Mouse (Mus musculus) limb, embryonic 10.5 days (tissue): ENCODE measurements around the gene Ssbp2. TPM values are rescaled to one million over a fixed set of nuclear protein-coding genes. Genes with fewer than 3 reads are reported as not detected.

Source experiments
- DNase-seq: peaks from one replicate; pipeline ENCODE4 v3.0.0-alpha.2; 2017; ENCODE audit warnings: low spot score
- H3K27ac ChIP-seq: fragments of 300-500 bp; sonication (generic); 2 replicates; pipeline ENCODE4 v1.5.1; 2016; ENCODE audit warnings: mild to moderate bottlenecking
- H3K27me3 ChIP-seq: fragments of 300-500 bp; sonication (generic); 2 replicates; pipeline ENCODE4 v1.6.1; 2016; ENCODE audit warnings: low read depth, mild to moderate bottlenecking; ENCODE audit not compliant: poor library complexity, severe bottlenecking
- H3K36me3 ChIP-seq: fragments of 300-500 bp; sonication (generic); 2 replicates; pipeline ENCODE4 v1.6.1; 2016; ENCODE audit warnings: mild to moderate bottlenecking, moderate library complexity
- H3K4me1 ChIP-seq: fragments of 300-500 bp; sonication (generic); 2 replicates; pipeline ENCODE4 v1.6.1; 2016
- H3K4me3 ChIP-seq: fragments of 300-500 bp; sonication (generic); 2 replicates; pipeline ENCODE4 v1.5.1; 2016; ENCODE audit warnings: mild to moderate bottlenecking, moderate library complexity
- H3K9me3 ChIP-seq: fragments of 300-500 bp; sonication (generic); replicated peaks from 2 replicates; pipeline ENCODE4 v1.6.1; 2016; ENCODE audit warnings: mild to moderate bottlenecking
- WGBS: fragments of 180-500 bp; shearing (Covaris S2); methylation state at CpG from one replicate; pipeline ENCODE4 v1.1.7; 2016; 5-methylcytosine and 5-hydroxymethylcytosine counted together
- polyA plus RNA-seq: library from polyadenylated mRNA; unstranded; fragments of >200 nt; fragmentation: Nextera tagmentation; extraction: Ambion mirVana; gene quantifications from 2 replicates; pipeline ENCODE4 v1.2.1, GENCODE M21; 2016

Gene Ssbp2
- polyA plus RNA-seq, 1 experiment from 2014 or later = 183 TPM

DNA sequence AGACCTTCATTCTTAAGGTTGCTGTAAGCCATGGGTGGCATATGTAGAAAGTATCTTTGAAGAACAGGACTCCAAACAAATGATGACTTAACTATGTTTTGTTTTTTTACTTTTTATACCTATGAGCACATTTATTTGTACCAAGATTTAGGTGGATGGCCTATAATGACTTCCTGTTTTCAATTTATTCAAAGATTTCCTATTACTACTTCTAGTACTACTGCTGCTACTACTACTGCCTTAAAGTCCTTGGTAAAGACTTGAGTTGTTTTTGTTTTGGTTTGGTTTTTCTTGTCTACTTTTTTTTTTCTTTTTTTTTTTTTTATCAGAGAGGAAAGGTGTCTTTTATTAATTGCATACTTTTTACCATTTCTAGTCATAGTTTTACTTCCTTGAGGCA lies 121.4 kb downstream of the Ssbp2 start:
- H3K27ac ChIP-seq = no peak overlapping the region
- H3K36me3 ChIP-seq = no peaks in the 10 kb centered on the region
- no peak overlapping the region for H3K4me3 ChIP-seq
- no peak for DNase-seq
- H3K9me3 ChIP-seq = no peaks in the 10 kb centered on the region
- H3K27me3 ChIP-seq = no peaks in the 10 kb centered on the region
- H3K4me1 ChIP-seq = no peaks in the 10 kb centered on the region

DNA sequence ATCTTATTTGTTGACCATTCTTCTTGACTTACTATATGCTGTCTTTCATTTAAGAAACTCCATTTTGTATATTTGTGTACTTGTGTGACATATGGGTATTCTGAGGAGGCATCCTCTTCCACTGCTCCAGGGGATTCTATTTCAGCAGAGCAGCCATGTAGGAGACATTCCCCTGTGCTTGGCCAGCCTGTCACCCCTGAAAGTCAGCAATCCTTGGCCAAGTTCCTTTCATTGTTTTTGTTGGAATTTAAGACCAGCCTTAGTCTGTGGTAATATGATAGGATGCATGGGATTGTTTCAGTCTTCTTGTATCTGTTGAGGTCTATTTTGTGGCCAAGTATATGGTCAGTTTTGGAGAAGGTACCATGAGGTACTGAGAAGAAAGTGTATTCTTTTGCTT lies 122.1 kb downstream of the Ssbp2 start:
- H3K4me3 ChIP-seq = no peak overlapping the region
- H3K9me3 ChIP-seq = no peaks in the 10 kb centered on the region
- no peaks in the 10 kb centered on the region for H3K4me1 ChIP-seq
- no peaks in the 10 kb centered on the region for H3K27me3 ChIP-seq
- H3K27ac ChIP-seq = no peak overlapping the region
- H3K36me3 ChIP-seq = no peaks in the 10 kb centered on the region
- DNase-seq = no peak

DNA sequence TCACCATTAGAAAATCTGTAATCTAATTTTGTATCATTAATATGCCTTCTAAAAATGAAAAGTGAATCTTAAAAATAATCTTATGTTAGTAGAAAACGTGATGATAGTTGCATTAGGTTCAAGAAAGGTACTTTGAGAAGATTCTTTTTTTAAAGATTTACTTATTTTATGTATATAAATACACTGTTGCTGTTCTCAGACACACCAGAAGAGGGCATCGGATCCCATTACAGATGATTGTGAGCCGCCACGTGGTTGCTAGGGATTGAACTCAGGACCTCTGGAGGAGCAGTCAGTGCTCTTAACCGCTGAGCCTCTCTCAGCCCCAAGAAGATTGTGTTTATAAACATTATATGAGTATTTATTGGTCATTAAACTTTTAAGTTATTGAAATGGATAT lies 126.3 kb downstream of the Ssbp2 start:
- no peak for DNase-seq
- no peaks in the 10 kb centered on the region for H3K4me1 ChIP-seq
- H3K36me3 ChIP-seq = no peaks in the 10 kb centered on the region
- H3K27me3 ChIP-seq = no peaks in the 10 kb centered on the region
- no peak overlapping the region for H3K4me3 ChIP-seq
- H3K27ac ChIP-seq = no peak overlapping the region
- WGBS = 78% methylated on average over 5 of the region's 5 CpGs
- no peaks in the 10 kb centered on the region for H3K9me3 ChIP-seq

DNA sequence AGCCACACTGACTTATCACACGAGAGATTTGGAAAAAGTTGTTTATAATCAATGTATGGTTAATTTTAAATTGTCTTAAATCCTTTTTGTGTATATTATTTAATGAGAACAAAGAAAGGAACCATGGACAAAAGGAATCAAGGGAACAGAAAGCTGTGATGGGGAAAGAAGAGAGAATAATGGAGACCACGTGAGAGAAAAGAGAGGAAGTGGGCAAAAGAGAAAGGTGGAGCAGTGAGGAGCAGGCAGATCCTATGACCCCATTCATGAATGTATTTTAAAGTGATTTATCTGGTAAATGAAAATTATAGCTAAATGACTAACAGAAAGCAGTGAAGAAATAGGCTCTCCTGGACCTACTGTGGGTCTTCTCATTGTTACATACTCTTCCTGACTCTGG lies 128.4 kb downstream of the Ssbp2 start:
- no peak overlapping the region for H3K4me3 ChIP-seq
- H3K4me1 ChIP-seq = no peaks in the 10 kb centered on the region
- H3K36me3 ChIP-seq = no peaks in the 10 kb centered on the region
- H3K27ac ChIP-seq = no peak overlapping the region
- no peaks in the 10 kb centered on the region for H3K9me3 ChIP-seq
- no peaks in the 10 kb centered on the region for H3K27me3 ChIP-seq
- WGBS = 79% methylated on average over 2 of the region's 2 CpGs
- DNase-seq = no peak

DNA sequence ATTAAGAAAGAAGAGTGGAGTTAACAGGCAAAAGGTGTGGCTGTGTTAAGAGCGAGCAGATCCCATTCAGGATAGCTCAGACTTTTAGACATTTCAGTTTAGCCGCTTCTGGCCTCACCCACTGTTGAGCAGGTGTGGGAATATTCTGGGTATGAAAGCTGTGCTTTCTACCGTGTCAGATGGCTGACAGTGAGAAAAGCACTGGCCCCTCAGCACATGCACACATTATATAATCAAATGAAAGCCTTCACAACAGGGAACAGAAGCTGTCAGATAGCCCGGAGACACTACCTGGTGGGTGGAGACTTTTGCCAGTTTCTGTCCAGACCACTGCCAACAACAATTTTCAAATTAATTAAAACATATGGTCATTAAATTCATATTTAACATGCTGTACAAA lies 131.8 kb downstream of the Ssbp2 start:
- no peak overlapping the region for H3K27ac ChIP-seq
- 89% methylated on average over 4 of the region's 4 CpGs for WGBS
- DNase-seq = no peak
- H3K36me3 ChIP-seq = no peaks in the 10 kb centered on the region
- H3K4me1 ChIP-seq = no peaks in the 10 kb centered on the region
- no peak overlapping the region for H3K4me3 ChIP-seq
- H3K27me3 ChIP-seq = no peaks in the 10 kb centered on the region
- H3K9me3 ChIP-seq = no peaks in the 10 kb centered on the region

DNA sequence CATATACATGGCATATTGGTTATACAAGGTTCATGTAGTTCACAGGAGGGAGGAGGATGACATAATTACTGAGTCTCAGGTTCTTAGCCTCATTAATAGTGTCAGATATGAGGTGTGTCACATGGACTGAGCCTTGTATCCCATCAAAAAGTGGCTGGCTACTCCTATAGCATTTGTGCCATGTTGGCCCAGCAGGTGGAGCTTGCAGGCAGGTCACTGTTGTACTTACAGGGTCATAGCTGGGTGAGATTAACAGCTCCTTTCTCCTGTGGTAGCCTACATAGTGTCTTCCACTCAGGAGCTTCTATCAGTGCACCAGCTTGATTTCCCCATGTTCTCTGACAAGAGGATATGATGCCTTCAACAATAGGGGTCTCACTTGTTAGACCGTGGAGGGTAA lies 135.2 kb downstream of the Ssbp2 start:
- no peaks in the 10 kb centered on the region for H3K27me3 ChIP-seq
- no peaks in the 10 kb centered on the region for H3K36me3 ChIP-seq
- whole genome bisulfite sequencing = 92% methylated on average over 1 of the region's 1 CpGs
- no peak overlapping the region for H3K4me3 ChIP-seq
- no peaks in the 10 kb centered on the region for H3K4me1 ChIP-seq
- no peaks in the 10 kb centered on the region for H3K9me3 ChIP-seq
- DNase-seq = no peak
- no peak overlapping the region for H3K27ac ChIP-seq

DNA sequence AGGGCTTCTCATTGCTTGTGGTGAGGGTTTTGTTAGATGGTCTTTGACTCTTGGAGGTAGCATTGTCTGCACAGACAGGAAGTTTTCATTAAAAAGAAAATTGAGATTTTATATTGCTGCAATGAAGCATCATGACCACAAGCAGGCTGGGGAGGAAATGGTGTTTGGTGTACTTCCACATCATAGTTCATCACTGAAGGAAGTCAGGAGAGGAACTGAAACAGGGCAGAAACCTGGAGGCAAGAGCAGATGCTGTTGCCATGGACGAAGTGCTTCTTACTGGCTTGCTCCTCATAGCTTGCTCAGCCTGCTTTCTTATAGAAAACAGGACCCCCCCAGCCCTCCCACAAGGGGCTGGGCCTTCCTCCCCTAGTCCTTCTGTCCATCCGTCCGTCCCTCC lies 139.5 kb downstream of the Ssbp2 start:
- DNase-seq = no peak
- WGBS = 94% methylated on average over 3 of the region's 3 CpGs
- H3K27ac ChIP-seq = no peak overlapping the region
- no peak overlapping the region for H3K4me3 ChIP-seq
- no peaks in the 10 kb centered on the region for H3K36me3 ChIP-seq
- no peaks in the 10 kb centered on the region for H3K4me1 ChIP-seq
- H3K9me3 ChIP-seq = no peaks in the 10 kb centered on the region
- H3K27me3 ChIP-seq = no peaks in the 10 kb centered on the region

DNA sequence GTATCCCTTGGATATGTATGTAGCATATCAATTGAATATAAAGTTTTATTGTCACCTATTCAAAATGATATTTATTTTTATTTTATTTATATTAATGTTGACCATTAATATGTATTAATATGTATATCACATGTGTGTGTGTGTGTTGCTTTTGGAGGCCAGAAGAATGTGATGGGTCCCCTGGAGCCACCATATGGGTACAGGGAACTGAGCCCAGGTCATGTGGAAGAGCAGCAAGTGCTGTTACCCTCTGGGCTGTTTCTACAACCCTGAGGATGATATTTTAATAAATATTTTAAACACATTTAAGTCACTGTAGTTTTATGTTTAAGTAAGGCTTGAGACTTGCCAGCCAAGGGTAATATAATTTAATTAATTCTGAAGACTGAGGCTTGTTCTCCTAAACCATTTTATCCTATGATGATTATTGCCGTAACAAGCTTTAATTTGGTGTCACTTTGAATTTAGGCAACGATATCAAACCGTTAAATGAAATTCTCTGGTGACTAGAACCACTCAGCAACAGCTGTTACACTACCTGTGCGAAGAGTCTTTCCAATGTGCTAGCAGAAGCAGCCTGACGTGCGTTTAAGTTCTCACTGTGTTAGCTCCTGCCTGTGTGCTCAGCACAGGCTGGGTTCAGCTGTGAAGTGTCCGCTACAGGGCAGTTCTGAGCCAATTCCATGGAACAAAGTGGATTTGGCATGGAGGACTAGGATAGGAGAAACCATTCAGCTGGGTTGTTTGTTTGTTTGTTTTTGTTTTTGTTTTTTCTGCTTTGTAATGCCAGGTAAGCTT lies 145.2 kb downstream of the Ssbp2 start:
- no peaks in the 10 kb centered on the region for H3K9me3 ChIP-seq
- DNase-seq = no peak
- WGBS = 92% methylated on average over 7 of the region's 7 CpGs
- peaks cover 6% of the 10 kb centered on the region; the same call in 1 of the 2 replicates for H3K36me3 ChIP-seq
- H3K4me1 ChIP-seq = no peaks in the 10 kb centered on the region
- H3K27ac ChIP-seq = no peak overlapping the region
- H3K4me3 ChIP-seq = no peak overlapping the region
- no peaks in the 10 kb centered on the region for H3K27me3 ChIP-seq

DNA sequence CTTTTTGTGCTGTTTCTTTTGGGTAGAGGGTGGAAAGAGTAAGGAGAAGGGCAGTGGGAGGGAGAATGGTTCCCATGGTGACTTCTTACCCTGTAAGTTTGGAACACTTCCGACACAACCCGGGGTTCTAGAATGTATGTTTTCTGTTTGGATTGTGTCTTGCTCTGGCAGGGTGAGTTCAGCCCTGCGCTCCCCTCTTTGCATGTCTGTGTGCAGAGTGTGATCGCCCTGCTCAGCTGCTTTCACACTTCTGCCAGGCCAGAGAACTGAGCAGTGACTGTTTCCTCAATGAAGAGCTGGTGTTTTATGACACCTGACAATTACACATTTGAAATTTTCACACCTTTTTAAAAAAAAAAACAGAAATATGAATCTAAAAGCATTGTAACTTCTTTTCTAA lies 150.5 kb downstream of the Ssbp2 start:
- H3K4me3 ChIP-seq = no peak overlapping the region
- no peak for DNase-seq
- WGBS = 79% methylated on average over 4 of the region's 4 CpGs

DNA sequence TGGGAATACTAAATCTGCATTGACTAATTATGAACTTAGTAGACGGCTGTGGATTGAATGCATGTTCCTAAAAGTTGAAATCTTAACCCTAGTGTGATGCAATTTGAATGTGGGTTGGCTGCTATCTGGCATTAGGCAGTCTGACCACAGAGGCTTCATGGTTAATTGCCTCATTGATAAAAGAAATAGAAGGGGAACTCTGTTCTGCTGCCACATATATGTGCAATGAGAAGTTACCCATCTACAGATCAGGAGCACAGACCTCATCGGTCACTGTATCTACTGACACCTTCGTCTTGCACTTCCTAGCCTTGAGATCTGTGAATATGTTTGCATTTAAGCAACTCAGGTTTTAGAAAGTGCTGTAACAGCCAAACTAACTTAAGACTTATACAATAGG lies 151.8 kb downstream of the Ssbp2 start:
- 98% methylated on average over 3 of the region's 3 CpGs for WGBS
- Histone ChIP-seq H3K36me3 (peaks cover 8% of the 10 kb centered on the region; the same call in 1 of the 2 replicates), H3K4me1 (no peaks in the 10 kb centered on the region), H3K27ac (no peak overlapping the region), H3K27me3 (no peaks in the 10 kb centered on the region), H3K9me3 (no peaks in the 10 kb centered on the region), H3K4me3 (no peak overlapping the region)
- DNase-seq = no peak

More for the DNA sequence above, 150.5 kb downstream of the Ssbp2 start:
- Histone ChIP-seq H3K9me3 (no peaks in the 10 kb centered on the region), H3K4me1 (no peaks in the 10 kb centered on the region), H3K27ac (no peak overlapping the region), H3K36me3 (peaks cover 8% of the 10 kb centered on the region; the same call in 1 of the 2 replicates), H3K27me3 (no peaks in the 10 kb centered on the region)

DNA sequence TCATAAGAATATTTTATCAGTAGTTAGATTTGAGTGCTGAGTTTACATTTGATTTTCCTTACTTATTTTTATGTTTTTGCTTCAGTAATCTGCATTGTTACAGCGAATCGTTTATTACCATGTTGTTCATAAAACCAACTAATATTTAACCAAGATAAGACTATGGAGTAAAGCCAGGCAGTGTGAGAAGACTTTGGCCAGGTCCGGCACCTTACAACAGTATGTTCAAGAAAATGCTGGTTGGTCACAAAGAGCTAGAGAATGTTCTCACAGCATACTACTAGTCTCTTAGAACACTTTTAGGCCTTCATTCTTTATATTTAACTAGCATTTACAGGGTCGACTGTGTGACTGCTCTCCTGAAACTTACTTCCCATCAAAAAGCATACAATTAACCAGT lies 152.5 kb downstream of the Ssbp2 start:
- H3K4me1 ChIP-seq = no peaks in the 10 kb centered on the region
- no peaks in the 10 kb centered on the region for H3K27me3 ChIP-seq
- H3K36me3 ChIP-seq = 0 out of 2 replicates have a peak, but pooled peaks cover 2% of the 10 kb centered on the region
- H3K27ac ChIP-seq = no peak overlapping the region
- 92% methylated on average over 4 of the region's 4 CpGs for WGBS
- H3K4me3 ChIP-seq = no peak overlapping the region
- H3K9me3 ChIP-seq = no peaks in the 10 kb centered on the region
- DNase-seq = no peak

DNA sequence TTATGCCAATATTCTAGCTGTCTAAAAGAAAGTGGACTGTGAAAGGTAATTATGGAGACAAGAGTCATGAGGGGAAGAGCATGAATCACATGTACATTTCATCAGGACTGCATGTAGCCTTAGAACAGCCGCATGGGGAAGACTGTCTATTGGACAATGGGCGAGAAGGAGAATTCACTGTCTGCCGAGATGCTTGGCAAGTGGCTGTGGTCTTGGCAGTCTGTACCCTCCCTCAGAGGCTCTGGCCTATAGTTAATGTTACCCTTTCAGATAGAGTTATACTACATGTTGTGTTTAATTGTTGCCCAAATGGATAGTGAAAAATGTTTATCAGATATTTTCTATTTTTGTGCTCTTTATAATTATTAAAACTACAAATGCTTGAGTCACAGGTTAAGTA lies 156.0 kb downstream of the Ssbp2 start:
- H3K27me3 ChIP-seq = no peaks in the 10 kb centered on the region
- WGBS = 95% methylated on average over 3 of the region's 3 CpGs
- no peak for DNase-seq

DNA sequence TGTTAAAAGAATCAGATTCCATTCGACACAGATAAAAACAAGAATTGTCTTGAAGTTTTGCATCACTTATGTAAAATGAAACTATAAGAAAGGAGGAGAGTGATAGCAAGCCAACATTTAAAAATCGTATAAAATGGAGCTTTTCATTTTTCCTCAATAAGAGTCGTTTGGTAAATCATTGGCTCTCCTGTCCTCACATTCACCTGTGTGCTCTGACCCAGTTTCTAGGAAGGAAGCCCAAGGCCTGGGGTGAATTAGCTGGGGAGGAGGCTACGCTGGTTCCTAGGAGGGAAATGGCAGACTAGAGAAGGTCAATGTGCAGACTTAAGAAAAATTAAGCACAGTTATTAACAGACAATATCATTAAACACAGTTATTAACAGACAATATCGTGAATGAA lies 156.8 kb downstream of the Ssbp2 start:
- no peaks in the 10 kb centered on the region for H3K27me3 ChIP-seq
- no peak for DNase-seq
- peaks cover 13% of the 10 kb centered on the region for H3K36me3 ChIP-seq
- no peaks in the 10 kb centered on the region for H3K9me3 ChIP-seq
- no peak overlapping the region for H3K27ac ChIP-seq
- H3K4me1 ChIP-seq = no peaks in the 10 kb centered on the region
- WGBS = 90% methylated on average over 5 of the region's 5 CpGs
- no peak overlapping the region for H3K4me3 ChIP-seq

More for the DNA sequence above, 156.0 kb downstream of the Ssbp2 start:
- no peak overlapping the region for H3K27ac ChIP-seq
- H3K4me1 ChIP-seq = no peaks in the 10 kb centered on the region
- no peaks in the 10 kb centered on the region for H3K9me3 ChIP-seq
- H3K36me3 ChIP-seq = peaks cover 11% of the 10 kb centered on the region
- H3K4me3 ChIP-seq = no peak overlapping the region

DNA sequence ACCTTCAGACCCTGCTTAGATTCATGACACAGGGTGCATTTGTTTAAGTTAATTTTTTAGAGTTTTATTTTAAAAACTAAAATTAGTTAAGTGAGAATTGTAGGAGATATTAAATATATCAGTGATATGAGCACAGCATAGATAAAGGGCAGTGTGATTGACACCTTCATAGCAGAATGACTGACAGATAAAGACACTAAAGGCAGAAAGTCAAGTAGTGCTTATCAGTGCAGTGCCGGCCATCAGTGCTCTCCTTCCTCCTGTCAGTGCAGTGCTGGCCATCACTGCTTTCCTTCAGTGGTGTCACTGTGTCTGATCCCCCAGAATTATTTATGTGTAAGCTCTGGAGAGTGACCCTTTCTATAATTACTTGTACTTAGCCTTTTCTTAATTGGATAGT lies 159.3 kb downstream of the Ssbp2 start:
- no peak for DNase-seq
- Histone ChIP-seq H3K4me3 (no peak overlapping the region), H3K9me3 (no peaks in the 10 kb centered on the region), H3K27ac (no peak overlapping the region), H3K4me1 (no peaks in the 10 kb centered on the region), H3K36me3 (peaks cover 14% of the 10 kb centered on the region), H3K27me3 (no peaks in the 10 kb centered on the region)
- WGBS = 50% methylated on average over 1 of the region's 1 CpGs
